Mouse (Mus musculus) limb, embryonic 14.5 days (tissue): ENCODE measurements at regions not wholly inside any gene's neighbourhood (a gene's known extent, or its start where the extent isn't known, plus 50 kb on each side); places are given as distances from the start of the nearest gene placed in this dataset.

Experiments
- ATAC-seq: fragments of 200-750 bp; cut with Nextera tagmentation; 2 replicates; pipeline ENCODE4 v1.8.0; 2017; ENCODE audit warnings: low read depth, moderate number of reproducible peaks, moderate TSS enrichment; ENCODE audit not compliant: low FRiP score
- DNase-seq: peaks from one replicate; pipeline ENCODE4 v3.0.0-alpha.2; 2015; ENCODE audit warnings: low spot score
- H3K27ac ChIP-seq: fragments of 300-500 bp; sonication (generic); replicated peaks from 2 replicates; pipeline ENCODE4 v1.5.1; 2014; ENCODE audit warnings: low read depth, mild to moderate bottlenecking, low read length, moderate library complexity, mixed read lengths
- H3K27me3 ChIP-seq: fragments of 300-500 bp; sonication (generic); 2 replicates; pipeline ENCODE4 v1.6.1; 2014; ENCODE audit warnings: low read length, mixed read lengths; ENCODE audit not compliant: control insufficient read depth, insufficient read depth
- H3K36me3 ChIP-seq: fragments of 300-500 bp; sonication (generic); 2 replicates; pipeline ENCODE4 v1.6.1; 2014; ENCODE audit warnings: mild to moderate bottlenecking, low read length, moderate library complexity, mixed read lengths; ENCODE audit not compliant: control insufficient read depth, insufficient read depth
- H3K4me1 ChIP-seq: fragments of 300-500 bp; sonication (generic); 2 replicates; pipeline ENCODE4 v1.6.1; 2014; ENCODE audit warnings: antibody characterized with exemption, low read length, mixed read lengths; ENCODE audit not compliant: control insufficient read depth, insufficient read depth
- H3K4me2 ChIP-seq: fragments of 300-500 bp; sonication (generic); replicated peaks from 2 replicates; pipeline ENCODE4 v1.6.1; 2014; ENCODE audit warnings: low read depth, mild to moderate bottlenecking, low read length, moderate library complexity; ENCODE audit not compliant: severe bottlenecking
- H3K4me3 ChIP-seq: fragments of 300-500 bp; sonication (generic); replicated peaks from 2 replicates; pipeline ENCODE4 v1.5.1; 2014; ENCODE audit warnings: low read length
- H3K9ac ChIP-seq: fragments of 300-500 bp; sonication (generic); 2 replicates; pipeline ENCODE4 v1.6.1; 2014; ENCODE audit warnings: mild to moderate bottlenecking, low read depth, low read length, moderate library complexity; ENCODE audit not compliant: severe bottlenecking
- H3K9me3 ChIP-seq: fragments of 300-500 bp; sonication (generic); 2 replicates; pipeline ENCODE4 v1.6.1; 2016; ENCODE audit warnings: low read length; ENCODE audit not compliant: control insufficient read depth
- POLR2A ChIP-seq: fragments of 200-500 bp; IDR thresholded peaks from 2 replicates; pipeline ENCODE4 v1.8.0; 2012; ENCODE audit warnings: inconsistent platforms, mild to moderate bottlenecking, moderate library complexity, borderline replicate concordance; ENCODE audit not compliant: insufficient read depth, insufficient read length; ENCODE audit errors: extremely low read depth
- WGBS: fragments of 180-500 bp; shearing (Covaris S2); extraction: QIAGEN DNeasy Blood & Tissue Kit; methylation state at CpG from one replicate; pipeline ENCODE4 v1.1.7; 2014; 5-methylcytosine and 5-hydroxymethylcytosine counted together

GRCm38 (mm10) chr6:127207308-127207707 is 55.3 kb upstream of the Ccnd2 start:
- no peak overlapping the region for H3K4me3 ChIP-seq
- WGBS, result 73% methylated on average over 5 of the region's 5 CpGs

GRCm38 (mm10) chr6:127213355-127213754 is 61.4 kb upstream of the Ccnd2 start:
- Histone ChIP-seq H3K27me3 (no peaks in the 10 kb centered on the region), H3K4me3 (no peak overlapping the region), H3K36me3 (no peaks in the 10 kb centered on the region), H3K27ac (no peak overlapping the region), H3K9ac (no peak overlapping the region), H3K9me3 (no peaks in the 10 kb centered on the region), H3K4me2 (no peak overlapping the region), H3K4me1 (peaks cover 9% of the 10 kb centered on the region)
- ATAC-seq, result no peak
- 98% methylated on average over 3 of the region's 3 CpGs for WGBS
- no peak for TF ChIP-seq POLR2A
- no peak for DNase-seq

More at GRCm38 (mm10) chr6:127207308-127207707, 55.3 kb upstream of the Ccnd2 start:
- Histone ChIP-seq H3K9ac (no peak overlapping the region), H3K27ac (no peak overlapping the region), H3K4me2 (no peak overlapping the region), H3K9me3 (no peaks in the 10 kb centered on the region), H3K27me3 (no peaks in the 10 kb centered on the region), H3K4me1 (no peaks in the 10 kb centered on the region), H3K36me3 (no peaks in the 10 kb centered on the region)
- TF ChIP-seq POLR2A, result no peak
- ATAC-seq, result no peak
- DNase-seq, result no peak

GRCm38 (mm10) chr6:127215915-127216314 is 63.9 kb upstream of the Ccnd2 start:
- Histone ChIP-seq H3K27ac (no peak overlapping the region), H3K4me1 (peaks cover 12% of the 10 kb centered on the region), H3K27me3 (no peaks in the 10 kb centered on the region), H3K4me2 (no peak overlapping the region), H3K4me3 (no peak overlapping the region), H3K9me3 (no peaks in the 10 kb centered on the region), H3K36me3 (no peaks in the 10 kb centered on the region), H3K9ac (no peak overlapping the region)
- ATAC-seq (no peak), DNase-seq (no peak)
- WGBS, result 36% methylated on average over 4 of the region's 4 CpGs
- no peak for TF ChIP-seq POLR2A

- no peaks in the 10 kb centered on the region for H3K27me3 ChIP-seq
- no peak overlapping the region for H3K27ac ChIP-seq
- H3K9me3 ChIP-seq, result no peaks in the 10 kb centered on the region
- DNase-seq (no peak), ATAC-seq (no peak)
- H3K4me2 ChIP-seq, result no peak overlapping the region
- no peak overlapping the region for H3K4me3 ChIP-seq
- 48% methylated on average over 17 of the region's 17 CpGs for WGBS
- H3K36me3 ChIP-seq, result no peaks in the 10 kb centered on the region
- peaks cover 12% of the 10 kb centered on the region for H3K4me1 ChIP-seq
- TF ChIP-seq POLR2A, result no peak
- H3K9ac ChIP-seq, result no peak overlapping the region
Measured at GRCm38 (mm10) chr6:127218634-127219445, 66.8 kb upstream of the Ccnd2 start.

- H3K36me3 ChIP-seq, result no peaks in the 10 kb centered on the region
- ATAC-seq, result no peak
- H3K4me3 ChIP-seq, result no peak overlapping the region
- DNase-seq, result no peak
- WGBS, result 68% methylated on average over 7 of the region's 7 CpGs
- H3K4me2 ChIP-seq, result no peak overlapping the region
- no peaks in the 10 kb centered on the region for H3K9me3 ChIP-seq
- no peak overlapping the region for H3K27ac ChIP-seq
- H3K4me1 ChIP-seq, result peaks cover 12% of the 10 kb centered on the region
- no peak for TF ChIP-seq POLR2A
- no peak overlapping the region for H3K9ac ChIP-seq
- H3K27me3 ChIP-seq, result no peaks in the 10 kb centered on the region
Measured at GRCm38 (mm10) chr6:127219446-127219802, 67.4 kb upstream of the Ccnd2 start.
